Mouse (Mus musculus): Measurements from ENCODE around the gene Mical2.

The Mical2 gene

DNA sequence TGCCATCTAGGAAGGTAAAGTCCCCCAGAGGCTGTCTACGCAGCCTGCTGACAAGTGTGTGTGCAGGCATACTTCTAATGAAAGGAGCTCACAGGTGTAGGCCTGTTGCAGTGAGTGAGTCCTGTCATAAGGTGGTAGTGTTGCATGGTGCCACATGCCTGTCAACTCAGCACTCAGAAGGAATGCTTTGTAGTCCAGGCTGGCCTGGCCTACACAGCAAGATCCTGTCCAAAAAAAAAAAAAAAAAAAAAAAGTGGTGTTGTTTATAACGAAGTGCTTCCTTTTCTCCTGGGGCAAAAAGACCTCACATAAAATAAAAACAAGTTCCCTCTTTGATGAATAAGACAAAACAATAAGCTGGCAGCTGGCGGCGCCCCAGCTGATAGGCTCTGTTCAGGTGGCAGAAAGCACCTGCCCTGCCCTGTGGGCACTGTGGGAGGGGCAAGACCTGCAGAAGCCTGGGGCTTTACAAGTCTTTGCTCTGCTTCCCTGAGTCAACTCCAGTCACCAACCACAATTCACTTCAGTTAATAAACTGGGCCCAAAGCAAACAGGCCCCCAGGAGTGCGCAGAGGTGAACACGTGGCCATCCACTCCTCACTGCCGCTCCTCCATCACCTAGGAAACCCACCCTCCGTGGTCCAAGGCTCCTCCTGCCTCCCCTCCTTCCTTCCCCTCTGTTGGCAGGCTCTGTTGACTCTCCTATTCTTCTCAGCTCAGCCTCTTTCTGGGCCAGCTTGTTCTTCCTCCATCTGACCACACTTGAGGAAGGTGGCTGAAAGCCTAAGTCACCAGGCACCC is 12.5 kb upstream of the Mical2 start:
- no peak for DNase-seq

DNA sequence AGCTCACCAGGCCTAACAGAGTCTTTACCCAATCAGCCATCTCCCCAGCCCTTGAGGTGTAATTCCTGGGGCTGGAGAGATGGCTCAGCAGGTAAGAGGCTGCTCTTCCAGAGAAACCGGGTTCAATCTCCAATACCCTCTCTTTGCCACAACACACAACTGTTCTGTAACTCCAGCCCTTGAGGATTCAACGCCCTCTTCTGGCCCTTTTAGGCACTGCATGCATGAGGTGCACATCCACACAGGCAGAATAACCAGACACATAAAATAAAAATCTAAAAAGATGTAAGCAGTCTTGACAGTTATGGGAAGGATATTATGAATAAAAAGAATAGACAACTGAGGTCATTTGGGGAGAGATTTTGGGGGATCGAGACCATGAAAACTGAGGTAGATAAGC is 9.8 kb upstream of the Mical2 start:
- DNase-seq = no peak

DNA sequence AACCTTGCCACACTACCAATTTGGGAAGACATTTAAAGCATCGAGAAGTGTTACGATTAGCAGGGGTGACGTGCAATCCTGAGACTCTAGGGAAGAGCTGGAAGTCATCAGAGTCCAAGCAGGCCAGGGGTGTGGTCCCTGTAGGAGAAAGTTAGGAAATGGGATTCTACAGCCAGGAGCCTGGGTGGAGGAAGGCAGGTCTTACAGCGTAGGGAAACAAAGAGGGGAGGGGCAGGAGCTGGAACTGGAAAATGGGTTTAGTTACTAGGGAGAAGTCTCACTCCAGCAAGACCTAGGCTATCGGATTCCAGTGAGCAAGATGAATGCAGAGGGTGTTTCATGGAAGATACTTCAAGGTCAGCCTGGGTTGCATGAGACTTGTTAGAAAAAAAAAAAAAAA is 8.9 kb upstream of the Mical2 start:
- DNase-seq = no peak

DNA sequence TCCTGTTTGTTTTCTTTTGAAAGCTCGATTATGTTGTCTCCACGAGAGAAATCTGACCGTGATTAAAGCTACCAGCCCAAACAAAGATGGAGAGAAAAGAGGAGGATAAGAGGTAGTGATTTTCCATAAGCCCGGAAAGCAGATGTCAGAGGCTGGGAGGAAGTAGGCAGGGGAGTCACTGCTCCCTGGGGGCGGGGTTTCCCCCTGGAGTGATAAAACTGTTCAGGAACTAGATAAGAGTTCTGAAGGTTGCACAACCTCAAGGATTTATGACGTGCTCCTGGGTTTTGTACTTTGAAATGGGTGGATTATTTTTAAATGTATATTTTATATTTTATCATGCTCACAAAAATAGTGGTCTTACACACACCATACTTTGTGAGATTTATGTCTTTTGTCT is 8.4 kb upstream of the Mical2 start:
- DNase-seq = peak; percentile 47

DNA sequence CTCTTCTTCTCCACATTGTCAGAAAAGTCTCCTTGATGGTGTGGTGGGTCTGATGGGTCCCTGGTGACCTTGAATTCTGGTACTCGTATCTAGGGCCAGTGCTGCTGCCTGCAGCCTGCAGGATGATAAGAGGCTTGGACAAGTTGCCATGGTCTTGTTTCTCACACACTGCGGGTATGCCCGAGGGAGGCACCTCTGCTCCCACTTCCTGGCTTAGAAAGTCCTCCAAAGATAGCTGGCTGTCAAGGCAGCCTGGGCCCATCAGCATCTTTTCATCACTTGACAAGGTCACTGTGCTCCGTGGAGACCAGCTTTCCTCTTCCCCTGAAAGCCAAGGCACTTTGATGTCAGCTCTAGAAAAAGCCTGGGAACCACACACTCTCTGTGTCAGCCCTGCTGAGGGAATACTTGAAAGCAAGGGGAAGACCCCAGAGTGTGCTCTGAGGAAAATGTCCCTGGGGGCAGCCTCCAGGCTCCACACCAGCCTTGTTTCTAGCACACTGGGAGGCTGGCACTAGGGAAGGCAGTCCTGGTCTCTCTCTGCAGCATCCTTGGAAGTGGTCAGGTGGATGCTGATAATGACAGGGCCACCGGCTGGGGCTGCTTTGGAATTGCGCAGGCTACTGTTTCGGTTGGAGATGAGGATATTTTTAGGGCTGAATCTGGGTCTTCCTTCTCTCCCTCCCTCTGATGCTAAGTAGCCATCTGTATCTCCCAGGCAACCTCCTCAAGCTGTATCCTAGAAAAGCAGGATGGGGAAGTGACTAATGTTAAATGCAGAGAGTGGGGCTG is 2.7 kb upstream of the Mical2 start:
- DNase-seq = no peak

DNA sequence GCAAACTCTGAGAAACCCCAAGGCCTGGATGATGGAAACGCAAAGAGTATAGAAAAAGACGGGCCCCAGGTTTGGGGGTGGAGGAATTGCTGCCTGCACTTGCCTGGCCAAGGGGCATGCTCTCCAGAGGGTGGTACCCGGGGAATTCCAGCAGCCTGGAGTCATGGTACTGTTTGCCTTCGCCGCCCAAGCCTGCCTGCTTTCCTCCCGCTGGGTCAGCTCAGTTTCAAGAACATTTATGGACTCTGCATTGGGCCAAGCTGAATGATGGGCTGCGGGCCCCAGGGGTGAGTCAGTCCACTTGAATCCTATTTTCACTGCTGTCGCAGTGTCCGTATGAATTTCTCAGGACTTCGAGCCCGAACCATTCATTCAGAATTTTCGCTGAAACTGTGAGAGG is 802 bp upstream of the Mical2 start:
- DNase-seq = no peak

DNA sequence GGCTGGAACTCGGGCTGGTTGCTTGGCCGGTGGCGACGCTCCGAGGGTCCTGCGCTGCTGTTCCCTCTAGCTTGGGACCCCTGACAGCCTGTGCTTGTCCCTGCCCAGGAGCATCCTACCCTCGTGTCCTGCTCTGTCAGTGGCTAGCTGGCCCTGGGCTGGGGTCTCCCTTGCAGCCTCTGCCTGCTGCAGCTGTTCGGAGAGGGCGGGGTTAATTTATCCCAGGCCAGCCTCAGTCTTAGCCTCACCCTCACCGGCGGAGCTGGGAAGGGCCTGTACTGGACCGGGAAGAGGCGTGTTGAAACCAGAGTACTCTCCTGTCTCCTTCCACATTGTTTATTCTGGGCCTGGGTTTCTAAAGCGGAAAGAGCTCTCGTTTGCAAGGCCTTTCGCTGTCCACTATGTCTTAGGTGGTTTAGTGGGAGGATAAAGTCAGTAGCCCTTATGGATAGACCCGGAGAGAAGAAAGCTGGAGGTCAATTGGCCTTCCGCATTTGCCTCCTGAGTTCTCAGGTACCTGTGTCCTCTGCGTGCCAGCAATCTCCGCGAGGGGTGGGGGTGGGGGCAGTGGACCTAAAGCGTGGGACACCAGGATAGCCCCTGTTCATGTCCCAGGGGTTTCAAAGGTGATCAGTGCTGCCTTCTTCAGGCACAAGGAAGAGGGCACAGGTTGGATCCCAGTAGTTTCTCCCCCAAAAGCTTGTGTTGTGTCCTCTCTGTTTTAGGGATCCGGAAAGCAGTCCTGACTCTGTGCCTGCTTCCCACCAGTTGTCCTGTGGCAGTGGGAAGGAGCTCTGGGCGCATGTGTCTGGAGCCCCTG is 1.0 kb downstream of the Mical2 start:
- DNase-seq = peak; percentile 26

DNA sequence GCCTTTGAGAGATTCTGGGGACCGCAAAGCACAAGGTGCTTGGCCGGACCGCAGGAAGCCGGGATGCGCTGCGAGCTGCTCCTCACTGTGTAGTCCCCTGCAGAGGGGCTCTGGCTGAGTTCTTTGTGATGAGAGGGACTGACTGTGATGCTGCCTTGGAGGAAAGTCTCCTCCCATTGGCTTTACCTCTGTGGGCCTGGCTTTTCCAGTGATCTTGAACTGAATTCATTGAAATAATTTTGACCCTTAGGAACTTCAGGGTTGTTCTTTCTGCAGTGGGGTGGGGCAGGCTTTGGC is 1.6 kb downstream of the Mical2 start:
- DNase-seq = no peak

DNA sequence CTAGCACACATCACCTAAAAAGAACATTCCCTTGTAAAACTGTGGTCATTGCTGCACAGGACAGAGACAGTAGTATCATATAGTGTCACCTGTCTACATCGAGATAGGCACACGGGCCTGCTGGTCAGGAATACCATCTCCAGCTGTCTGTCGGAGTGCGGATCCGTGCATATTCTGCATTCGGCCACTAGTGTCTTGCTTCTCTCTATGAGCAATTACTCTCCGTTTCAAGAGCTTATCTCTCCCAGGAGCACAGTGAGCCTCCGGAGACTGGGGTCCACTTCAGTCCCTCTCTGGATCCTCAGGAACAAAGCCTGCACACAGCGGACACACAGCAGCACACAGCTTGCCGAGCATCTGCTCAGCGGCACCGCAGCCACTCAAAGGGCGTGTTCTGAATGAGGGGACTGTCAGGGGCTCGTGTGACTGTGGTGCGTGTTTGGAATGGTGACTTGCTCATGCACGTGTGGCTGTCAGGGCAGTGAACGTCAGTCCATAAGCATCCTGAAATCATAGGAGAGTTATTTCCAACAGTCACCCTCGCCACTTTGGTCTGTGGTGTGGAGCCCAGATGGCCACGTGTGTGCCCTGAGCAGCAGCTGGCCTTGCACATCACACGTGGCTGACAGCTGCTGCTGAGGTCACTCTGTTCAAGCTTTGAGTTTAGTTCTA is 3.3 kb downstream of the Mical2 start:
- DNase-seq = no peak

DNA sequence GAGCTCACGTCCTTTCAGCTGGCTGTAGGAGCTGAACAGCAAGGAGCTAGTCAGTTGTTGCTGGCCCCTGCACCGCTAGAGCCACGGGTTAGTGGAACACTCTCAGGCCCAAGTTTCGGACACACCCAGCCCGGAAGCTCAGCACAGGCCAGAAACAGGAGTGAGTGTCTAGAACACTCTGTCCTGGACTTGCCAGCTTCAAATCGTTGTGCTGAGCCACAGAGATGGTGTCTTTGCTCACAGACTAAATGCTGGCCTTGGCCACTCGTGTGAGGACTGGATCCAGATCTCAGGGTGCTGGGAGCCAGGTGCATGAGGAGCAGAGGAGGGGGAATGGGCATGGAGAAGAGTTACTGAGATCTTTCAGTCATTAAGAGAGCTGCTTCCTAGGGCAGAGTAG is 6.1 kb downstream of the Mical2 start:
- no peak for DNase-seq

DNA sequence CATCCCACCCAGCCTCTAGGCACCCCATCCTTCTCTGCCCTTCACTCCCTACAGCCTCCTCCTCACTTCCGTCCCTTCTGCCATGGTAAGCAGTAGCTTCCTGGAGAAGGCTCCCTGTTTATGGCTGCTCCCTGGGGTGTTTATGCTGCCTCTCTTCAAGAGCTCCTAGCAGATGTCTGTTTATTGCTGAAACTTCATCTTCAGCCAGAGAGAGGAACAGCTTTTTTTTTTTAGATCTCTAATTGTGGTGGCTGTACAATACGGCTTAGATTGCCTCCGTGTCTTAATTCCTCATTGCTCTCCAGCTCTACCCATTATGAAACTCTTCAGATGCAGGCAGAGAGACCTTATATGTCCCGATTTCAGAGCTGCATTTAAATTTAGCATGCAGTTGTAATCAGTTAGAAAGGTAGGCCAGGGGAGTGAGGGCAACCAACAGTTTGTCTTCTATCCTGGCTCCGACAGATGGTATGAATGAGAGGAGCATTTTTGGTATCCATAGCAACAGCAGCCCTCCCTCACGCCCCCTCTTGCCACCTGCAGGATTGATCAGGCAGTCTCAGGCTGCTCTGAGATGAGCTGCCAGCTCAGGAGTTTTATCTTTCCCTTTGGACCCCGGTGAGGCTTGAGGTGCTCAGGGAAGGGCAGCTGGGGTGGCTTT is 7.8 kb downstream of the Mical2 start:
- no peak for DNase-seq

DNA sequence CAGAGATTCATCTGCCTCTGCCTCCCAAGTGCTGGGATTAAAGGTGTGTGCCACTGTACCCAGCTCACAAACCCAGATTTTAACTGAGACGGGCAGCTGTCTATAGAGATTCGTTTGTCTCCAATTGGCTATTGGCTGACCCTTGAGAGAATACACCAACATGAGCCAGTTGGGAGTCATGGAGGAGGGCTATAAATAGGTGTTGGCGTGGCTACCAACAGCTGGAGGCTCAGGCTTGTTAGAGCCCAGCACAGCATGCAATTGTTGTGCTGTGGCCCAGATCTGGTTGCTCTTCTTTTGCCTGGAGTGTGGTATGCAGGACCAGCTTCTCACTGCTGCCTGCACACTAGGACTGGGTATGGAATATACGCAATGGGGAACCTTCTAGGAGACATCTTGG is 8.8 kb downstream of the Mical2 start:
- DNase-seq = no peak

DNA sequence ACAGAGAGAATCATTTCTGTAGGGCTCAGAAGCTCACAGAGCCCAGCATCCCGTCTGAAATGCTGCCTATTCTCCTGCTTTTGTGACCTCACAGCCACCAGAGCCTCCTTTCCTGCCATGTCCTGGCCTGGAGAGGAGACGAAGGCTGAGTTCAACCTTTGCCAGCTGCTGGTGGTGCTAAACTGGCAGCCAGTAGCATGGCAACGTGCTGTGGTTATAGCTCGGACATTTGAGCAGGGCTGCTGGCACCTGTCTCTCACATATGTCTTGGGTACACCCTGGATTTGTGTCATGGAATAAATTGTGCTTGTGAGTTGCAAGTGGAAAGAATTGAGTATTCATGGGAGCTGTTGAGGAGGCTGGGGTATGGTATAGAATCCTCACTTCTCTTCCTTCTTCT is 9.8 kb downstream of the Mical2 start:
- DNase-seq = no peak

DNA sequence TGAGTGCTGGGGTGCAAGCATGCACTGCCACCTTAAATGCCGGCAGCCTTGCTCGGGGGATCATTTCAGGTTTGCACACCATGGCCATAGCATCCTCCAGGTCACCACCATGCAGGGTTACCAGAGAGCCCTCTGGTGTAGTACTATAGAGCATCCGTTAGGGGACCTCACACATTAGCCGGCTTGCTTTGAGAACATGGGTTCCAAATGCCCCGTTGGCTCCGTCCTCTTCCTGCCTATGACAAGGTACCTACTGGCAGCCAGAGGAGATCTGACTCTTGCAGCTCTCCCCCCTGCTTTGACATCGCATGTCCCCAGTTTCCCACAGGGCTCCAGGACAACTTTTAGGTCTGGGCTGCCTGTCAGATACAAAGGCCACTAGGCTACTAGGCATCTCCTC is 11.6 kb downstream of the Mical2 start:
- DNase-seq = no peak

DNA sequence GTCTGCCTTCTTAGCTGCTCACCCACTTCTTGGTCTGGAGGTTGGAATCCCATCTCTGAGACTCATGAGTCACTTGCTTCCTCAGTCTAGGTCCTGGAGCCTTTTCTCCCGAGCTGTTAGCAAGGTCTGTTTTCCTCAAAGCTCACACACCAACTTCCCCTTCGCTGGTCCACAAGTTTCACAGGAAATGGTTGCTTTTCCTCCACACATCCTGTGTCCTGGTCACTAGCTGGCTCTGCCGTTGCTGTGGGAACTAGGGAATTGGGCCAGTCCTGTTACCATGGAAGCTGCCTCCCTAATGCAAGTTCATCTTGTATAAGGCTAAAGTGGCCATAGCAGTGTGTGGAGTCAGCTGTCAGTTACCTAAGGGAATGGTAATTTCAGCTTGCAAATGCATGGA is 12.2 kb downstream of the Mical2 start:
- no peak for DNase-seq

DNA sequence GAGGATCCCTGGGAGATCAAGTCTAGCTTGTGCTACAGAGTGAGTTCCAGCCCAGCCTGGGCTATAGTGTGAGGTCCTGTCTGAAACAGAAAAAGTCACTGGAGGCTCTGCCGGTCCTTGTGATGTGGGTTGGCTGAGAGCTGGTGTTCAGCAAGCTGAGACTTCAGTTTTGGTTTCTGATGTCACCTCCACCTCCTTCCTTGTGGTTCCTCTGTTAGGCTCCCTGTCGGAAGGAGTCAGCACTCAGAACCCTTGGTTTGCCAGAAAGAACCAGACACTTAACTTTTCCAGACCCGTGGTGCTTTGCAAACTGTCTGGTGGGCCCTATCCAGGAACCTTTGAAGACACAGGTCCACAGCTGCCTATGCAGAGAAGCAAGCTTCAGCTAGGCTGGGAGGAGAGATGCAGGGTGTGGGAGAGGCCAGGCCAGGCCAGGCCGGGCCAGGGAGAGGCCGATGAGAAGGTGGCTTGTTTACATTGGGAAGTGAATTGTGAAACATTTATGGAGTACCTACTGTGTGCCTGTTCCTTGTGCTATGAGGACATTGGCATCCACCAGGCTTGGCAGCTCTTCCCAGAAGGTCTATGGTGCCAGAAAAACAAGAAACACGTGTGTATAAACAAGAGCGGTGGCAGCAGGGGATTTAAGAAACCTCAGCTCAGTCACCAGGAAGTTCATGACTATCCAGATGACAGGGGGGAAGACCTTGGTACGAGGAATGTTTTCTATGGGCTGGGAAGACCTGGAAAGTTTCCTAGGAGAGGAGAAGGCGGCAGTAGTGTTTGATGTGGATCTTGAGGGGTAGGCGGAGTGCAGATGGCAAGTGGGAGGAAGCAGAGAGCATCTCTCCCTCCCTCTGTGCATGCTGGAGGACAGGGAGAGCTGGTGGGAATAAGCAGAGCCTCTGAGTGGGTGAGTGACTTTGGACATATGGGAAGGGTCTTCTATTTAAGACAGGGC is 13.4 kb downstream of the Mical2 start:
- DNase-seq = no peak

DNA sequence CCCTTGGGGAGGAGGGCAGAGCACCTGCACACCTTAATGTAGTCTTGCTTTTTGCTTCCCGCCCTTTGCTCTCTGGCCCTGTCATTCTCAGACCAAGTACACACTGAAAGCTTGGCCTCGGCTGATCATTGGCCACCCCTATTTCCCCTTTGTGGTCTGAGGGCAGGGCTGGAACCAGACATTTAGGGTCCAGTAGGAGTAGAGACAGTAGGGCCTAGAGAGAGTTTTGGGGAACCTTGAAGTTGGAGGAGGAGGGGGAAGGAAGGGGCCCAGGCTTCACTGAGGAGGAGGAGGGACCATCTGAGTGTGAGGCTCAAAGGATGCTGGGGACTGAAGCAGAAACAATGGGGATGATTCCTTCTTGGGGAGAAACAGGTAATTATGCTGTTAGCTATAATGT is 15.1 kb downstream of the Mical2 start:
- no peak for DNase-seq

DNA sequence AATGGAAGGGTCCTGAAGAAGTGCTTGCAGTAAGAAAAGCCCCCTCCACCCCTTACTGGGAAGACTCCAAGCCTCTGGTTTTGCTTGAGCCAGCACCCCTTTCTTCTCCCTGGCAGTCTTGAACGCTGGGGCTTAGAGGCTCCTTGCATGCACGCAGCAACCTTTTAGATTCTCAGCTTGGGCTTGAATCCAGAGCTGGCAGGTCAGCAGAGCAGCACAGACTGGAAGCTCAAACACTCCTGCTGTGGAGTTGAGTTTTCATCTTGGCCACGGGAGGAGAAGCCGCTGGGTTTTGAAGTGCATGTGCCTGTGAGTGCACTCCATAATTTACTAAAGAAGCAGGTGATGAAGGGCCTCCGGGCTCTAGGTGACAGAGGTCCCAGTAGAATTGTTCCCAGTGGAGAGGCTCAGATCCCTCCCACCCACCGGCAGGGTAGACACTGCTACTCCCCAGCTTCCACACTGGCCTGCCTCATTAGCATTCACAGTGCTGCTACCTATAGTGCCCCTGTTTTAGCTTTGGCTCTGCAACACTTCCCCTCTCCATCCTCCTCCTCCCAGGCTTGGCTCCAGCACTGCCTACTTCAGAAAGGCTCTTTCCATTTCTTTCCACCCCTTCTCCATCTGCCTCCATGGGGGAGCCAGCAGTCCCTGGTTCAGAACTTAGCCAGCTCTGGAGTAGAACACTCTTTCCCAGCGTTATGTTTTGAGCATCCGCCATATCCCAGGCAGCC is 15.7 kb downstream of the Mical2 start:
- DNase-seq = no peak

DNA sequence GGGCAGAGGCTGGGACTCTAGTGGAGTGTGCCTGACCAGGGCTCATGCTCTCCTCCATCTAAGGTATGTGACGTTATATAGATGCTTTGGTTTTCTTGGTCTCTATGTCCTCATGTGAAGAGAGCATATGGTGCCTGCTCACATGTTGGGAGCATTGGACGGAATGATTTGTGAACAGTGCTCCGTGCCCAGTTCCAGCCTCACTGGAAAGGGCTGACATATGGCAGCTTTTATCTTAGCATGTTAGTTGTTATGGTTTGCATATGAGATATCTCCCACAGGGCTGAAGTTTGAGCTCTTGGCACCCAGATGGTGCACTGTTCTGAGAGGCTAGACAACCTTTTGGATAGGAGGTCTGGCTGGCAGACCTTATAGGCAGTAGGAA is 16.3 kb downstream of the Mical2 start:
- no peak for DNase-seq

DNA sequence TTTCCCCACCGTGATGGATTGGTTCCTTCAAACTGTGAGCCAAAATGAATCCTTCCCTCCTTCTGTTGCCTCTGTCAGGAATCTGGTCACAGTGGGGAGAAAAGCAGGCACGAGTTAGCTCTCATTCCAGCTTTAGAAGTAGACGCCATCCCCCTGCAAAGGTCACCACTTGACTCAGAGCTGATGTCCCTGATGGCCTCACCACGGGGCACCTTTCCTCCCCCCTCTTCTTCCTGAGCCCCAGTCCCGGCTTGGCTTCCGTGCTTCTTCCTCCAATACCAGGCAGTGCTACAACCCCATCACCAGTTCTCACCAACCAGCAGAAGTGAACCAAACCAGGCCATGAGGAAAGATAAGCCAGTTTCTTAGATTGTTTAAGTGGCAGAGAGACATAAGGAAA is 16.9 kb downstream of the Mical2 start:
- no peak for DNase-seq

DNA sequence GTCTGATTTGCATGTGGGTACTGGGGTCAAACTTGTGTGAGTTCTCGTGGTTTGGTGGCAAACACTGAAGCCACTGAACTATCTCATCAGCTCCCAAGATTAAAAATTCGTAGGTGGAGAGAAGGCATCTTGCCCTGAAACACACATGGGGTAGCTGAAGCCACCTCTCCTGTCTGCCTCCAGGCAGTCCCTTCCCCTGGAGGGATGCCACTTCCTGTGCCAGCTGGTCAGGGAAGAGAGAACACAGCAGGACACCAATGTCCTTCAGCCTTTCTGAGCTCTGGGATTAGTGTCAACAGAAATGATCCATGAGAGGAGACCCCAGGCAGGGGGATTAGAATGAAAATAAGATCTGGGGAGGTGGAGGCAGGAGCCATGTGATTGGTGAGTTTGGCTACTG is 18.4 kb downstream of the Mical2 start:
- no peak for DNase-seq

Data from liver (tissue).